Mouse (Mus musculus) ES-E14 (cell line): ENCODE results near the gene Rab11fip5. TPM values are rescaled to one million over a fixed set of nuclear protein-coding genes. Genes with fewer than 3 reads are reported as not detected.

Source experiments
- DNase-seq: peaks from one replicate; pipeline ENCODE4 v3.0.0-alpha.2; 2013; ENCODE audit warnings: low read depth, low spot score
- H3K27ac ChIP-seq: 2 replicates; pipeline ENCODE4 v1.5.1; 2012; ENCODE audit warnings: low read depth, mild to moderate bottlenecking, low read length, moderate library complexity, mixed read lengths; ENCODE audit not compliant: poor library complexity, insufficient read depth, severe bottlenecking
- H3K36me3 ChIP-seq: 2 replicates; pipeline ENCODE4 v1.6.1; 2012; ENCODE audit warnings: mild to moderate bottlenecking, low read length, moderate library complexity, mixed read lengths; ENCODE audit not compliant: control insufficient read depth, poor library complexity, insufficient read depth, severe bottlenecking
- H3K4me1 ChIP-seq, 2 experiments: fragments of 150-350 bp in 1 of 2; sonication (generic) in 1 of 2; 2 replicates each; pipeline ENCODE4 v1.6.1; 2012; ENCODE audit warnings: low read length in 2 of 2, mild to moderate bottlenecking in 1 of 2, mixed read lengths in 1 of 2; ENCODE audit not compliant: control insufficient read depth in 2 of 2, insufficient read depth in 2 of 2, poor library complexity in 1 of 2
- H3K4me3 ChIP-seq, 2 experiments: fragments of 150-350 bp in 1 of 2; sonication (generic) in 1 of 2; 2 replicates each; pipeline ENCODE4 v1.5.1; 2012; ENCODE audit warnings: low read length in 2 of 2, low read depth in 1 of 2, mild to moderate bottlenecking in 1 of 2, mixed read lengths in 1 of 2; ENCODE audit not compliant: insufficient read depth in 1 of 2, poor library complexity in 1 of 2, severe bottlenecking in 1 of 2
- H3K9ac ChIP-seq: 2 replicates; pipeline ENCODE4 v1.6.1; 2012; ENCODE audit warnings: low read depth, mild to moderate bottlenecking, low read length, mixed read lengths; ENCODE audit not compliant: poor library complexity, insufficient read depth, severe bottlenecking
- H3K9me3 ChIP-seq: fragments of 150-350 bp; sonication (generic); 2 replicates; pipeline ENCODE4 v1.6.1; 2012; ENCODE audit warnings: low read depth, mild to moderate bottlenecking, low read length; ENCODE audit not compliant: control insufficient read depth, insufficient read depth
- CHD2 ChIP-seq: IDR thresholded peaks from 2 replicates; pipeline ENCODE4 v1.6.1; 2014; ENCODE audit warnings: mild to moderate bottlenecking, low read depth, low read length, inconsistent platforms
- HCFC1 ChIP-seq: IDR thresholded peaks from 2 replicates; pipeline ENCODE4 v1.6.1; 2012; ENCODE audit warnings: low read length, inconsistent platforms, borderline replicate concordance; ENCODE audit not compliant: insufficient read depth
- MAFK ChIP-seq: IDR thresholded peaks from 2 replicates; pipeline ENCODE4 v1.6.1; 2014; ENCODE audit warnings: mild to moderate bottlenecking, low read depth, low read length, inconsistent platforms; ENCODE audit not compliant: insufficient read depth
- ZC3H11A ChIP-seq: IDR thresholded peaks from 2 replicates; pipeline ENCODE4 v1.6.1; 2012; ENCODE audit warnings: low read depth, mild to moderate bottlenecking, inconsistent platforms, low read length, borderline replicate concordance
- ZNF384 ChIP-seq: IDR thresholded peaks from 2 replicates; pipeline ENCODE4 v1.6.1; 2012; ENCODE audit warnings: low read depth, low read length, inconsistent platforms
- in situ Hi-C, 2 experiments: fragments of 600-800 bp; cut with MboI; formaldehyde crosslinking; loops; one replicate each; pipeline ENCODE4 v1.15.1; 2025; ENCODE audit warnings: low sequenced_read_pairs in 2 of 2, inconsistent platforms in 1 of 2; ENCODE audit not compliant: unreplicated experiment in 2 of 2
- total RNA-seq: library from RNA; depleted of rRNA; stranded (reverse); fragments of 300-350 nt; gene quantifications from 2 replicates; pipeline ENCODE4 v1.2.3, GENCODE M21; 2012

The Rab11fip5 gene
- total RNA-seq, 1 experiment = 13.4 TPM

DNA sequence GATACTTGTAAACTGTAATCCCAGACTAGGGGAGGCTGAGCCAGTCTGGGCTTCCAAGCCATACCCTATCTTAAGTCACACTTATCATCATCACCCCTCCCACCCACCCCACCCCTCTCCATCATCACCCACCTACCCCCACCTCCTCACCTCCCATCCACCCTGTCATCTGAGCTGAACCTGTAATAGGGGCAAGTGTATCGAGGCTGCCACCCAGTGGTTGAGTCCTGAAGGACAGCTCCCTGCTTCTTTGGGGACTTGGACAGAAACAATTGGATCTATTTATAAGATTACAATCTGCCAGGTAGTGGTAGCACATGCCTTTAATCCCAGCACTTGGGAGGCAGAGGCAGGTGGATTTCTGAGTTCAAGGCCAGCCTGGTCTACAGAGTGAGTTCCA, 22.7 kb upstream of the Rab11fip5 start:
- Histone ChIP-seq H3K9ac (no peak overlapping the region), H3K27ac (no peak overlapping the region), H3K36me3 (no peaks in the 10 kb centered on the region), H3K4me1 (0 out of 4 replicates have a peak, but pooled peaks cover 0 to 2% of the 10 kb centered on the region in 2 experiments), H3K9me3 (no peaks in the 10 kb centered on the region), H3K4me3 (no peak overlapping the region)
- no peak for TF ChIP-seq HCFC1
- TF ChIP-seq ZC3H11A = peak; percentile 22; the same call in 1 of the 2 replicates
- no peak for DNase-seq
- in situ Hi-C loops = no loop called here

DNA sequence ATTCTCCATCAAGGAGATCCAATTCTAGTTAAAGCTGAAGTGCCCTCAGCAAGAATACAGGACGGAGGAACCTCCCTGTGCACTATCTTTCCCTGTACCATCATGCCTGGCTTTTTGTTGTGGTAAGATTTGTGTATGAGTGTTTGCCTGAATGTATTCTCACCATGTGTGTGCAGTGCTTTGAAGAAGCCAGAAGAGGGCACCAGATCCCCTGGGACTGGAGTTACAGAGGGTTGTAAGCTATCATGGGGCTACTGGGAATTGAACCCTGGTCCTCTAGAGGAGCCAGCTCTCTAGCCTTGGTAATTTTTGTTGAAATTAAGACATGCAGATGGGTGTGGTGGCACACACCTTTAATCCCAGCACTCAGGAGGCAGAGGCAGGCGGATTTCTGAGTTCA, 20.9 kb upstream of the Rab11fip5 start:
- 0 out of 4 replicates have a peak, but pooled peaks cover 0 to 2% of the 10 kb centered on the region in 2 experiments for H3K4me1 ChIP-seq
- H3K4me3 ChIP-seq = no peak overlapping the region
- no peaks in the 10 kb centered on the region for H3K36me3 ChIP-seq
- no peak overlapping the region for H3K9ac ChIP-seq
- no peak for DNase-seq
- in situ Hi-C loops = no loop called here
- H3K27ac ChIP-seq = no peak overlapping the region
- no peaks in the 10 kb centered on the region for H3K9me3 ChIP-seq
- TF ChIP-seq ZC3H11A (no peak), ZNF384 (no peak), MAFK (no peak), CHD2 (no peak), HCFC1 (no peak)

DNA sequence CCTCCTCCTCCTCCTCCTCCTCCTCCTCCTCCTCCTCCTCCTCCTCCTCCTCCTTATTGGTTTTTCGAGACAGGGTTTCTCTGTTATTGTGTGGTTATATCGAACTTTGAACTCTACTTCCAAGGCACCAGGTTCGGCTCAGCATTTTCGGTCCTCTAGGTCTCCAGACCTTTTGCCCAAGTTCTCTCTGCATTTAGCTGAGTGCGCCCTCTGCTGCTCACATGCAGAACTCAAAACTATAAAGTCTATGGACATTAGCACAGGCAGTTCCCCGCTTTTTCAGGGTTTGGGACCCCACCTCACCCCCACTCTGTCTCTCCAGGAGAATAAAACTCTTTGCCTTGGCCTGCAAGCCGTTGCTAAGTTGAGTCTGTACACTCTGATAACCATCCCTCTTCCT, 17.4 kb upstream of the Rab11fip5 start:
- Histone ChIP-seq H3K9ac (no peak overlapping the region), H3K4me3 (no peak overlapping the region), H3K27ac (no peak overlapping the region), H3K9me3 (no peaks in the 10 kb centered on the region), H3K4me1 (0 out of 4 replicates have a peak, but pooled peaks cover 0 to 2% of the 10 kb centered on the region in 2 experiments), H3K36me3 (no peaks in the 10 kb centered on the region)
- in situ Hi-C loops = no loop called here
- DNase-seq = no peak
- TF ChIP-seq ZC3H11A = peak; percentile 74
- TF ChIP-seq CHD2 = no peak

DNA sequence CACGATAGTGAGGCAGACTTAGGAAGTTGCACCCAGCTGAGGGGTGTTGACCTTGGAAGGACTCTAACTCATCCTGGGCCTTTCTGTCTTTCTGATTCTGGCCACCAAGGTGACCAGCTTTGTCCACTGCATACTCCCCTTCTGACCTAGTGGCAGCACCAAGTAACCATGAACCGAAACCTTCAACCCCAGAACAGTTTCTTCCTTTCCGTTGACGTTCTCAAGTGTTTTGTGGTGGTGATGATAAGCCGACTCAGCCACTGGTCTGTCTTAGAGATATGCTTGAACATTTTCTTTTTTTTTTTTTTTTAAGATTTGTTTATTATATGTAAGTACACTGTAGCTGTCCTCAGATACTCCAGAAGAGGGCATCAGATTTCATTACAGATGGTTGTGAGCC, 14.2 kb upstream of the Rab11fip5 start:
- H3K36me3 ChIP-seq = no peaks in the 10 kb centered on the region
- in situ Hi-C loops = no loop called here
- no peaks in the 10 kb centered on the region for H3K4me1 ChIP-seq
- TF ChIP-seq ZC3H11A (no peak), MAFK (no peak), HCFC1 (no peak), CHD2 (no peak), ZNF384 (no peak)
- H3K9ac ChIP-seq = no peak overlapping the region
- H3K9me3 ChIP-seq = no peaks in the 10 kb centered on the region
- DNase-seq = no peak
- H3K4me3 ChIP-seq = no peak overlapping the region
- no peak overlapping the region for H3K27ac ChIP-seq

DNA sequence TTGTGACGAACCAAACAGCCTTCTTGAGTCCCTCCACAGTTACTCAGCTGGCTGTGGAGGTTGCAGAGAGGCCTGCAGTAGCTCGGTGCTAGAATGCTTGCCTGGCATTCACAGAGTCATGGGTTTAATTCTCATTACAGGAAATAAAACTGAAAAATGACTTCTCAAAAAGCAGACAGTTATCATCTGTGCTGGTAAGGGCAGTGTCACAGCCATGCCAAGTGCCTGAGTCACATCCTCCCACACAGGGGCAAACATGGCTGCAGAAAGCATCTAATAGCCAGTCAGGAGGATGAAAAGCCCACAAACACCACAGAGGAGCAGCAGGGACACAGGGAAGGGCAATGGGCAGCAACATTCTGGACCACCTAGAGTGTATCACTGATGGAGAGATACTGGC, 8.4 kb upstream of the Rab11fip5 start:
- no peak for DNase-seq
- no peaks in the 10 kb centered on the region for H3K36me3 ChIP-seq
- in situ Hi-C loops = no loop called here
- no peak overlapping the region for H3K27ac ChIP-seq
- TF ChIP-seq HCFC1 (no peak), CHD2 (no peak), ZNF384 (no peak)
- H3K4me3 ChIP-seq = no peak overlapping the region
- H3K9me3 ChIP-seq = no peaks in the 10 kb centered on the region
- H3K4me1 ChIP-seq = peaks cover 0 to 4% of the 10 kb centered on the region in 2 experiments; a peak in 1 of 4 replicates
- H3K9ac ChIP-seq = no peak overlapping the region
